Mouse (Mus musculus): Measurements from ENCODE around the gene Ahsa1.
"Not testable (repeated sequence)": the region's sequence is repeated elsewhere in the genome, so short reads cannot be mapped to it uniquely, and the experiment has no call there.

The Ahsa1 gene

DNA sequence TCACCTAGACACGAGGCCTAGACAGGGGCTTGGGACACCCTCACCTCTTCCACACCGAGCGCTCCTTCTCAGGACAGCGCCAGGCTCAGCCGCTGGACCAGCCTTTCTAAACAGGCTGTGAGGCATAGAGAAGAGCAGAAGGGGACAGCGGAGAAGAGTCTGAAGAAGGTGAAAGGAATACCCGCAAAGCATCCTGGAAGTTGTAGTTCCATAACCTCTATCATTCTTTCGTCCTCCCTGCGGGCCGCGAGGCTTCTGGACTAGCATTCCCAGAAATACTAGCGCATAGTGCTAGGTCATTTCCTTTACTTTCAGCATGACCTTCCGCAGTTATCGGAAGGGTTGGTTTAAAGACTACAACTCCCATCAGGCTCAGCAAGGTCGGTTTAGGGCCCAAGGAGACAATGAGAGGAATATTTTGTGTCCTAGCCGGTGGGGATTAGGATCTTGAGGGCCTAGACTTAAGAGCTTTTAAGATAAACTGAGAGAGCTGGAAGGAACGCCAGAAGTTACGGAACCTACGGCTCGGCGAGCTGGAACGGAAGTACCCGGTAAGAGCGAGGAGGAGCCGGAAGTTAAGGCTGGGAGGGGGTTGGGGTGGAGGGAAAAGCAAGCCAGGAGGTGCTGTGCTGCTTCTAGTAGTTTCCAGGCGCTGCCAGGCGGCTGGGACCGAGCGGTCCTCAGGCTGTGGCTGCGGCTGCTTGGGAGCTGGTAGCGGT lies at the start of gene Ahsa1, which contains the start of gene Vipas39:
Ahsa1 (plus strand) TSS at position 372 of the 719 bp plus-strand sequence.
Vipas39 (minus strand) TSS at position 149 of the 719 bp plus-strand sequence.
- DNase-seq = peak; percentile 99

DNA sequence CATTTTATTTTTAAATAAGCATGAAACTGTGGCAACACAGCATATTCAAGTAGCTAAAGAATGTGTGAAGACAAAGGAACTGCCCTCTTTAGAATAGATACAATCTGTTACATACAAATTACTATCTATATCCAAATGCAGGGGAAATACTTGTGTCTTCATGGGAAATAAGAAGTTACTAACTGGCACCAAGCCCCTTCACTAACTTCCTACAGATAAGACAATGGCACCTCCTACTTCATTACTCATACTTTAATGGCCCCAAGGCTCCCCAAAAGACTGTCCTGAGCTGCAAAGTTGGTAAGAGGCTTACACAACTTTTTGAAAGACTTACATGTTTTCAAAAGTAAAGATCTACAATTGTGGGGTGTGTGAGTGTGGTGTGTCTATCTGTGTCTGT lies 48.7 kb upstream of the Ahsa1 start:
- DNase-seq = no peak

DNA sequence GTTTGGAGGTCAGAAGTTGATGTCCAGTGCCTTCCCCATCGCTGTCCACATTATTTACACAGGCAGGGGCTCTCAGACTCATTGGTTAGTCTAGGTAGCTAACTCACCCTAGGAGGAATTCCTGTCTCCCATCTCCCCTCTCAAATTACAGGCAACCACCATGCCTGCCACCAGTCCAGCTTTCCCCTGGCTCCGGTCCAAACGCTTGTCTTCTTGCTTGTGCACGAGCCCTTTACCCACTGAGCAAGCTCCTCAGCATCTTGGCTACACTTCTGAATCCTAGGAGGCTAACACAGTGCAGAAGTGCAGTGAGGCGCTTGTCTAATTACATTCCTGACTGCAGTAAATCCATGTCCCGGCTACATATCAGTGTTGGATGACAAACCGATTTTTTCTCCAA lies 46.9 kb upstream of the Ahsa1 start:
- DNase-seq = no peak

DNA sequence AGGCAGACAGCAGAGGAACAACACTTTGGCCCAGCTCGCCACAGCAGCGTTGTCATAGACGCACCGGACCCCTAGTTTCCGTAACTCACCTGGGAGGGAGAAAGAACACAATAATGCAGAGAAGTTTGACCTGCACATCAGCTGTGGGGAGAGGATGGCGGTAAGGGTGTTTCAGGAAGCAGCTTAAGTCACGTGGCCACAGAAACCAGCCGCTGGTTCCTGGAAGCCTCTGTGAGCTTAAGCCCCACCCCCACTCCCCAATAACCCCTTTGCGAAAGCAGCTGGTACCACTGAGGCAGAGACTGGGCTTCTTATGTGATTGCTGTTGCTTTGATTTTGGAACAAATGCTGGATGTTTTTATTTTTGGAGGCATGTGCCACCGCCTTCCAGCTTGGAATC lies 41.3 kb upstream of the Ahsa1 start:
- DNase-seq = no peak

DNA sequence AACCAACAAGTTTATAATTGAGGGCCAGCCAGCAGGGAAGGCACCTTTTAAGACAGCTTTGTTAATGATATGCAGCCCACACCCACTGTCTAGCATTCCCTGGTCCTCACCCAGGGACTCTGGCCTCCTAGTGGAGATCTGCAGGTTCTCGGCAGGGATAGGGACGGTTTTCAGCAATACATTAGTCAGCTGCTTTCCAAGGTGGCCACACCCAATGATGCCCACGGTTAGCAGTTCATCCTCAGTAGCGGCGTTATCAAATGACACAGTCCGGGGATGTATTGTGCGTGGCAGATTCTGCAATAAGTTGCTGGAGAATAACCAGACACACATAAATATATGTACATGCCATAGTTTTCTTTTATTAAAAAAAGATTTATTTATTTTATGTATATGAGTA lies 39.5 kb upstream of the Ahsa1 start:
- no peak for DNase-seq

DNA sequence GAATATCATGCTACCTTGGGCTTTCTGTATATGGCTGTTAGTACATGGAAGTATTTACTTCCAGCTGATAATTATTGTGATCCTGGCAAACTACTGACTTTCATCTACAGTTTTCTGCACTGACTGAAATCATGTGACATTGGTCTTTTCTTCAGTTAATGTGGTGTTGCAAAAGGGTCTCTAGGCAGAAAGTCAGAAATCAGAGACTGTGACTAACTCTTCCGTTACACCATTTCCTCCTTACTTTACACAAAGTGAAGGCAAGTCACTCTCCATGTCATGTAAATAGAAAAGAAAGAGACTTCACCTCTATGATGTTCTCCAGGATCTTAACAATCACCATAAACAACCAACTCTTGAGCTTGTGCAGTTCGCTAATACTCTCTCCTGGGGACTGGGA lies 36.6 kb upstream of the Ahsa1 start:
- no peak for DNase-seq

DNA sequence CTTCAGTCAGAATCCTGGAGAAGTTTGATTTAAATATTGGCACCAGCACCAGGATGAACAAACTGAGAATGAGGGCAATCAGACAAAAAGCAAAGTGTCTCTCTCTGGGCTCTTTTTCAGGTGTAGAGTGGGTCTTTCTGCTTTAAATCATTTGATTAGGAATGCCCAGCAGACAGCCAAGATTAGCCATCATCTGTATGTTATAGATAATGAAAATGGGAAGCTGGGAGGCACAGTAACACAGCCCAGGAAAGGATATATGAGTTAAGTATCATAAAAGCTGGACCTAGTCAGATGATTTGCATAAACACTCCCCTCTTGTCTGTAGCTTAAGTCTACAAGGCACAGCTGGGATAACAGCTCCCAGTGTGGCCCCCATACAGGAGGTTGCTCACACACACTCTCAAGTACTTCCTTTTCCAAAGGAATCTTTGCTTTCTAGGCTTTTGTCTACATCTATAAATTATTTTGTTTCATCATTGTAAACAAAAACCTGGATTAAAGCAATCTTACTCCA lies 35.8 kb upstream of the Ahsa1 start:
- DNase-seq = no peak

DNA sequence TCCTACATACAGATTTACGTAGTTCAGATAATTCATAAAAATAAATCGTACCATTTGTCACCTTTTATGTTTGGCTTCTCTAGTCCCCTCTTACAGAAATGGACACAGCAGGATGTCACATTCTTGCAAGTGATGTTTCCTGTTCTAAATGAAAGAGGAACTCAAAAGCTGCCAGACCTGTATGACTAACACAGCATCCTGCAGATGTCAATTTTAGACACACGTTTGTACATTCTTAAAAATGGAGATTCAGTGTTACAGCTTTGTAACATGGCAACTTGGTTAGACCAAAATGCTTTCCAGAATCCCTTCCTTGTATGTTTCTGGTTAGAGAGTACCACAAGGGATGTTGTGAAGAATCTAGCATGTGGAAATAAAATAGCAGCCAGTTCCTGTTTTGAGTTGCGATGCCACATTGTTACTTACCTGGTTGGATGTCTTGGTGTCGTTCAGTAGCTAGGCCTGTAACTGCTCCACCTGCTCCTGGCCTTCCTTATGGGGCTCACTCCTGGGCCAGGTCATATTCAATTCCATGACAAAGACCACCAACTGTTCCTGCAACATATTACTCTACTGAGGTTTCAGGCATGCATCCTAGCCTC lies 29.3 kb upstream of the Ahsa1 start:
- DNase-seq = no peak

DNA sequence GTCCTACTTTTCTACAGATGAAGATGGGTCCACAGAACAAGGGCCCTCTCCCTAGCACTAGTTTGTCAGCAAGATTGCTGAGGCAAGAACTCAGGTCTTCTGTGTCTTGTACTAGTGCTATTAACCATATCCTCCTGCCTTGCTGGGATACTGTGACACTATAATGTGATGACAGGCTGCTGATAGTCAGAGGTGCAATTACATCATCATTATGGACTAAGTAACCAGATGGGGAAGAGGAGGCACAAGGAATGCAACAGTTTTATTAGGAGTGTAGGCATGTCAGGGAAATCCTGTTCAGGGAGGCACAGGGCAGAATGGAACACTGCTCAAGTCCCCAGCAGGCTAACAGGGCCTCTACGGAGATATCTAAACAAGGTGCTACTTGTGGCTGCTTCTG lies 27.6 kb upstream of the Ahsa1 start, which contains the start of gene Noxred1:
Noxred1 (minus strand) TSS at position 101 of the 400 bp plus-strand sequence.
- no peak for DNase-seq

DNA sequence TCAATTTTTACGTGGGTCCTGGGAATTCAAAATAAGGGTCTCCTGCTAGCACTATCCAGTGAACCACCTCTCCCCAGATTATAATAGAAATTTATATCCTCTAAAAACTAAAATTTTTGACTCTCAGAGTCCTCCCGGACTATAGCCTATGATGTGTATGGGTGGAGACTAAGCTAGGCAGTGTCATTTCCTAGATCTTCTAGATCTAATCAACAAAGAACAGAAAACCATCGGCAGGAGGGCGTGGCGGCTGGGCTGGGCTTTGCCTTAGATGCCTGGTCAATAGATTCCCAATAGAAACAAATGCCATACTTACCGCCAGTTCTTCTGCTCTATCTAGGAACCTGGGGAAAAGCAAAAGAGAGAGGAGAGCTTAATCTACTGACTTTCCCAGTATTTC lies 16.1 kb upstream of the Ahsa1 start:
- no peak for DNase-seq

DNA sequence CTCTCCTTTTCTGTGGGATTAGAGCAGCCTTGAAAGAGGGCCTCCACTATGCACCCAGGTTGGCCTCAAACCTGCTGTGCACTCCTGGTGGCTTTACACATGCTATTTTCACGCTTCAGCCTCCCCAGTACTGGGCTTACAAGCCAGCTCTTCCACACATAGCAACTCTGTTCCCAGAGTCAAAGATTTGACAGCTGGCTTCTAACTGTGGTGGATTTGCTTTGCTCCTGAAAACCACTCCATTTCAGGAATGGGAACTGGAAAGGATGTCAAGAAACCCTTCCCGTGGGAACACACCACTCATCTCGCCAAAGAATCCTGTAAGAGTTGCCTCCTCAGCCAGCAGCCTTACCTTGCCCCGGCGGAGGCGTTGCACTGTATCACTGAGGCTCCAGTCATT lies 12.4 kb upstream of the Ahsa1 start:
- no peak for DNase-seq

DNA sequence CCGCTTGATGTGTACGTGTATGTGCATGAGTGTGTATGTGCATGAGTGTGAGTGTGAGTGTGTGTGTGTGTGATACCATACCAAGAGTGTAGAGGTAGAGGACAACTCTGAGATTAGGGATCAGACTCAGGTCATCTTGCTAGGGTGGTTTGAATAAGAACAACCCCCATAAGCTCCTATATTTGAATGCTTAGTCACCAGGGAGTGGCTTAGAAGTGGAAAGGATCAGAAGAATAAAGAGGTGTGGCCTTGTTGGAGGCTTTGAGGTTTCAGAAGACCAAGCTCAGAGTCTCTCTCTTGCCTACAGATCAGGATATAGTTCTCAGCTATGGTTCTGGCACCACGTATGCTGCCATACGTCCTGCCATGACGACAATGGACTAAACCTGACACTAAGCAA lies 9.7 kb upstream of the Ahsa1 start:
- no peak for DNase-seq

DNA sequence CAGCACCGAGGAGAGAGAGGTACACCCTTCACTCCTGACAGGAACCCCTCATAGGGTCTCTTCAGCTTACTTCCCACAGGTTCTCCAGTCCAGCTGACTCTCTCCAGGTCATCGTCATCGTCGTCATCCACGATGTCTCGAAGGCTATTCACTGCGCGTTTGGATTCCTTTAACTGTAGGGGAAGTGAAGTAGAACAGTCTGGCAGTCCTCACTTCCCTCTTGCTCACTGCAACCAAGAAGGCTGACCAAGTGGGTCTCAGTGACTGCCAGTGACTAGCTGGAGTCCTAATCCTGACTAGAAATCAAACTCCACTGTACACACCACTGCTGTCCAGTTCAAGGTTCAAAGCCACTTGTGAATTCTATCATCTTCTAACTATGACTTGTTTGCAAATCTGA lies 5.7 kb upstream of the Ahsa1 start:
- DNase-seq = no peak

DNA sequence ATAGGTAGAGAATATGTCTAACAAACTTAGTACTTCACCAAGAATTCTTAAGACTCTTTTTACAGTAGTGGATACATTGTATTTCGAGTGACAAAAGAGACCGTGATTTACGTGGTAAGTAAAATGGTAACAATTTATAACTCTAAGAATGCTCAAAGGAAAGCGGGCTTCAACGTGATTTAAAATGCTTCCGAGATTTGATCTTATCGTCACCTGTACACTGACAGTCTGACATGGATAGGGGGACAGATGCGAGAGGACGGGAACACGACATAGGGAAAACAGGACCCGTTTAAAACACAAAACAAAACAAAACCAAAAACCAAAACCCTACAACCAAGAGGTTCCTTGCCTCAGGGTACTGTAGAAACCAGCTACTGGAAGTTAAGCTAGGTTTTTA lies 835 bp upstream of the Ahsa1 start:
- no peak for DNase-seq

DNA sequence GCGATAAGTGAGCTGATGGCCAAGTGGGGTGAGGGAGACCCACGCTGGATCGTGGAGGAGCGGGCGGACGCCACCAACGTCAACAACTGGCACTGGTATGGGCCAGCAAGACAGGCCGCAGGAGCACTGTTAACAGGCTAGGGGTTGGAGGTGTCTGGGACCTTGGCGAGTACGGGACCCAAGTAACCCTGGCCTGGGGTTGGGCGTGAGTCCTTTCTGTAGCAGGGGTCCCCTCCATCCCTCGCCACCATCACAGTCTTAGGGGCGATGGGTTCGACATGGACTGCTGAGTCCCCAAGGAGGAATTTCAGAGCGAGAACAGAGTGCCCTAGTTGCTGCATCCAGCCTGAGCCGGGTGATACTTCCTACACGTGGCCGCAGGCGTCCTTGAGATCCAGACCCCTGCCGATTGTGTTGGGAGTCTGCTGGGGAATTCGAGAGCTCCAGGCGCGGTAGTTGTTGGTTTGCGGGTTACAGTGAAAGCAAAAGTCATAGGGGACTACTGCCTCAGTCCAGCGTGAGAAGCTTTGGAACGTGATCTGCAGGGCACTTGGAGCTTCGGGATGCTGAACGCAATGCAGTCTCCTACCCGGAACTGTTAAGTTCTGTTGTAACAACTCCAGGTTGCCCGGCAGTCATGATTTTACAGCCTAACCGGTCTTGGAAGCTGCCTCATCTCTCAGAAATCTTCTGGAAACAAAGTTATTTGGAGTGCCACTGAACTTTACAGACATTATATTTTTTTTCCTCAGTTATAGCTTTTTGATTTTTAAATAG lies 736 bp downstream of the Ahsa1 start:
- no peak for DNase-seq

DNA sequence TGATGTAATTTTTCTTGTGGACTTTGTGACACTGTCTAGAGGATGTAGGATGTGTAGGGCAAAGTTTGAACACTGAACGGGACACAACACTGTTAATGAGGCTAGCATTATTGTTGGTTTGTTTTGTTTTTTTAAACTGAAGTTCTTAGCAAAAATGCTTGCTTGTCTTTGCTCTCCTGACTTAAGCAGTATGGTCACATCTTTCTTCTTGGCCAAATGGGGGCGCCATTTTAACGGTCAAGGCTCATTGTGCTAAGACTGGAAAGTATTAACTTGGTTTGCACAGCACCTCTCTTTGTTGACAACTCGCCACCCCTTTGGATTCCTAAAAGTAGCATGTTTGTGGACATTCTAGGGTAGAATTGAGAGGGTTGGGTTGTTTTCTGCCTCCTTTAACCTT lies 1.4 kb downstream of the Ahsa1 start:
- peak; percentile 52 for DNase-seq

DNA sequence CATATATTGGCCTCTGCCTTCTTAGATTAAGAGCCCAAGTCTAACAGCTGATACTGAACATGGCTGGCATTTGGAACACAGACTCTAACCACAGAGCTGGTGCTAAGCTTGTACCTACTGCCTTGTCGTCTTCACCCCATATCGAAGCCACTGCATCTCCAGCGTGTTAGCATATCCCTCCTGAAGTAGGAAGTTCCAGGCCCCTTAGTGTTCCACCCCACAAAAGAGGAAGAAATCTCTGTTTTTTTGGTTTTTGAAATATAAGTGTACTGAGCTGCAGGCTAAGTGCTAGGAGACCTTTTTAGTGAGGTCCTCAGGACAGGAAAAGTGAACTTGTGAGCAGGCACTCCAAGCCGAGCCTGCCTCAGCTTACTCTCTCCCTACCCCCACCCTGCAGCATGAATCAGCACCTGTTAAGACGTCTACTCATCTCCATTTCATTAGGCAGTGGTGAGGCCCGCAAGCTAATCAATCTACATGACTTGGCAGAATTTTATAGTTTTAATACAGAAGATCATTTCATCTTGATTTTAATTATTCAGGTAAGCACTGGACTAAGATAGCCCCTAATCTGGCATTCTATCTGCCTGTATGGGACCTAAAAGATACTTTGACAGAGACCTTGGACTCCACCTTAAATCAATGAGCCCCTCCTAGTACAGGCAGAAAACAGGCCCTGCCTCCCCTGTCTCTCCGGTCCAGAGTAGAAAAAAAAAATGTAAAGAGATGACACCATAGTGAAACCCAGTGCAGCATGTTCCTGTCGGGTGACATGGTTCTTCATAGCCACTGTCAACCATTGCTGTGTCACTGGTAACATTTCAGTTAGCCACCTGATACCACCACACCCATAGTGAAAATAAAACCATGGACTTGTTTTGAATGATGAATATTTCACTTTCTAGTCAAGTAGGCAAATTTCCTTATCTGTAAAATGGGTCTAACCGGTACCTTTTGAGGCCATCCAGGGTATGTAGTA lies 8.9 kb downstream of the Ahsa1 start:
- no peak for DNase-seq

DNA sequence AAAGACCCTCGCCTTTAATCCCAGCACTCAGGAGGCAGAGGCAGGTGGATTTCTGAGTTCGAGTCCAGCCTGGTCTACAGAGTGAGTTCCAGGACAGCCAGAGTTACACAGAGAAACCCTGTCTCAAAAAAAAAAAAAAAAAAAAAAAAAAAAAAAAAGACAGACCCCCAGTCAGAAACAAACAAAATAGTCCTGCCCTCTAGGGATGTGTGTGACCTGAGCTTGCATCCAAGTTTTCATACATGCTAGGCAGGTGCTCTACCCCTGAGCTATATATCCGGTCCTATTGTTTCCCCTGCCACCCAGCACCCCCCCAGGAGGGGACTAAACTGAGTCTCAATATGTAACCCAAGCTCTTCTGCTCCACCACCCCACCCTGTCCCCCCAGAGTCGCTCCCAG lies 11.0 kb downstream of the Ahsa1 start:
- DNase-seq = not testable (repeated sequence)

DNA sequence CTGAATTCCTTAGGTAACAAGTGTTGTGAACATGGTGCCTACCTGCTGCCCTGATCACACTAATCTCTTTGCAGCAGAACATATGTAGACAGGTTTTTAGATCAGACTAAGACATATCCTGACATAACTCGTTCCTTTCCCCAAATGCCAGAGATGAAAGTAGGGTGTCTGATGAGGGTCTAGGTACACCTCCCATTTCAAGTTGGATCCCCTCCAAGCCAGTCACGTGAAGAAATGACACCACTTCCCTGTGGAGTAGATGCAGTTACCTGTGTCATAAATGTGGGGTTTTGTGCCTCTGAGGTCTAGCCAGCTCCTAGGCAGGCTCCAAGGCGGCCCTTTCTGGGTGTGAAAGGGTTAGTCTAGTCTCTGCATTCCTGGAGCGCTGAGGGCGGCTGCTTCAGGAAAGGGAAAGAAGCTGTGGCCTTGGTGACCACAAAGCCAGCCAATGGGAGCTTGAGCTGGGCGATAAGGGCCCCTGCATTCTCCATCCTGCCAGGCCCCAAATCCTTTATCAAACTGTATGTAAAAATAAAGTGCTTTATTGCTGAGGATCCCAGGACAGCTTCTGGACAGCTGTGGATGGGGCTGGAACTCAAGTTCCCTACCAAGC lies 11.9 kb downstream of the Ahsa1 start:
- DNase-seq = peak; percentile 34

DNA sequence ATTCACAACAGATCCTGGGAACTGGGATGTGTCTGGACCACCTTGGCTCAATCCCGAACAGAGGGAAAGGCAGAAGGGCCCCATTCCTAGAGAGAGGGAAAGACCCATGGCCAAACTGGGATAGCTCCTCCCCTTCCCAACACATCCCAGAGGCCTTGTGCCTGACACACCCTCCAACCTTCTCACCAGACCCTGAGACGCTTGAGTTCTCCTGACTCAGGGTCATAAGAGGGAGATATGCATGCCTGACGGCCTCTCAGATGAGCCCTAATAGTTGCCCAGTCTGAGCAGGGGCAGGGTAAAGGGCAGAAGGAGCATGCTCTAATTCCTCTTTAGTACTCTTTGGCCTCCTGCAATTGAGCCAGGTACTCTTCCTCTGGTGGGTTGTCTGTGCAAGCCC lies 13.1 kb downstream of the Ahsa1 start:
- DNase-seq = no peak

DNA sequence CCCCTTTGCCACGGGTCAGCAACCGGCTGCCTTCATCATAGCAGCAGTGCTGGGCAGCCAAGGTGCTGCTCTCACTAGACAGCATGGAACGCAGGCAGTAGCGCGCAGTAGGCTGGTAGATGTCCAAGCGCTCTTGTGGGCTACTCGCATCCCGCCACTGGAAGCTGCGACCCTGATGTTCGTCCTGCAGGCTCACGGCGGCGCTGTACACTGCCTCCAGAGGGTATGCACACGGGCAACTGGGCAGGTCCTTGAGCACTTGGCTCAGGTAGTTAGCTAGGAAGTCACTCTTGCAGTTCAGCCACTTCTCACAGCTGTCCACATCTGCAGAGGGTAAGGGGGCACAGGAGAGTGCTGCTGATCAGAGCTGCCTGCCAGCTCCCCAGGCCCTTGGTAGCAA lies 13.6 kb downstream of the Ahsa1 start:
- peak; percentile 11 for DNase-seq

DNA sequence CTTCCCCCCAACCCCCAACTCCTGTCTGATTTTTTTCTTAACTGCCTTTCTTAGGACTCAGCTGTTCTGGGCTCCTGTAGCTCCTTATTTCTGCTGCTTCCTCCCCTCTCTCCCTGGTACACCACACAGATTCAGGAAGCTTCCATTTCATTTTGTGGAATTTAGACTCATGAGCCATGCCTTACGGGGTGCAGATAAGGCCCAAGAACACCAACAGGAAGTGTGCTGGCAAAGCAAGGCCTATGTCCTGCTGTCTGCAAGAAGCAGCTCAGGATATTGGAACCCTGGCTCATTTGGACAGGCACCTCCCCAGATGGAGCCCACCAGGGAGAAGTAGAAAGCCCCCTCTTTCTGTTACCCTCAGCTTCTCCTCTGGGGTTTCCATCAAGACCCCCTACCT lies 15.5 kb downstream of the Ahsa1 start:
- DNase-seq = no peak
